Mouse (Mus musculus) ovary, adult 18-20 months (tissue): ENCODE data around the gene Chn1.
A peak's percentile ranks its signal among the peaks of the same experiment; 100 is the strongest.
"Not testable (repeated sequence)": the region's sequence is repeated elsewhere in the genome, so short reads cannot be mapped to it uniquely, and the experiment has no call there.

Source experiments
- DNase-seq: peaks from one replicate; pipeline ENCODE4 v3.0.0; 2022; ENCODE audit warnings: low spot score, mixed read lengths

Gene Chn1

DNA sequence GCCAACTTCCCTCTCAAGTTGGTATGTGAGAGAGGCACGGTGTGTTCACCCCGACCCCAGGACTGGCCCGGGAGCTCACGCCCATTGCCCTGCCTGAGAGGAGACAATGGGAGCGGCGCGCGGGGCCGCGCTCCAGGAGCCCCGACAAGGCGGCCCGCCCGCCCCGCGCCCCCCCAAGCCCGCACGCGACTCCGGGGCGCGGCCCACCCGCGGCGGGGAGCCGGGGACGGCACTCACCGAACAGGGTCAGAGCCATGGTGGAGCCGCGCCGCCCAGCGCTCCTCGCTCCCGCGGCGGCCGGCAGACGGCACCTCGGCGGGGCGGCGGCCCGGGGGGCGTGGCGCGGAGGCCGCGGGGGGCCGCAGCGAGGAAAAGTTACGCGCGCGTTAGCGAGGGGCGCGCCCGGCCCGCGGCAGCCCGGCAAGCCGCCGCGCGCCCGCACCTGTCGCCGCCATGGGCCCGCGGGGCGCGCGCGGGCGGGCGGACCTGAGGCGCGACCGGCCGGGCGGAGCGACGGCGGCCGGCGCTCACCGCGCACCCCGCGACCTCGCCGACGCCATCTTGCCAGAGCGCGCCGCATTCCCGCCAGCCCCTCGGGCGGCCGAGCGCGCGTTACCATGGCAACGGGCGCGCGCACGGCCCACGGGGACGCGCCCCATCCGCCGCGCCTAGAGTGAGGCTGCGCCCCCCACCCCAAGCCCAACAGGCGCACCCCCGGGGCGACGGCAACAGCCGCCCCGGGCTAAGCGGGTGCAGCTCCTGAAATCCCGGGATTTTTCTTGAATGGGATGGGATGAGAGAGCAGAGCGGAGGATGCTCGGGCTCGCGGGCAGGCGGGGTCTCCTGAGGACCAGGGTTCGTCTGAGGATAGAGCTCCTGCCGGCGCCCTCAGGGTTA, at the start of gene Chn1:
Gene Chn1 (minus strand): TSS at position 561 of the 897 bp plus-strand sequence.
- DNase-seq = peak; percentile 40

DNA sequence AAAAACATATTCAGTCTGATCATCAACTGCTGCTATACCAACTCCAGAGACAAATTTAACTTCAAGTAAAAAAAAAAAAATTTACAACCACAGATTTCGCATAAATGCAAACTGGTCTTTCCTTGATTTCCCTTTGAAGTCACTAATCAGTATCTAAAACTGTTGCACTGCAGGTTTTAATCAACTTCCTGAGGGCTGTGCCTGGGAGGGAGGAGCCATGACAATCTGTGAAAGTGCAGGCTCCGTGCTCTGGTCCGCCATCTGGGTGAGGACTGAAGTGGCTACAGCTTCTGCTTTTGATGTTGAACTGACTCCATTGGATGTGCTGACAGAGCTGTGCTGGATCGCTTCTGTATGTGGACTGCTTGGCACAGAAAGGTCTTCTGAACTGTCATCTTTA, 43.6 kb upstream of the Chn1 start:
- DNase-seq = no peak

GRCm38 (mm10) chr2:73807609-73808008, 32.5 kb upstream of the Chn1 start:
- DNase-seq = no peak

GRCm38 (mm10) chr2:73800127-73800526, 25.0 kb upstream of the Chn1 start:
- DNase-seq = not testable (repeated sequence)

DNA sequence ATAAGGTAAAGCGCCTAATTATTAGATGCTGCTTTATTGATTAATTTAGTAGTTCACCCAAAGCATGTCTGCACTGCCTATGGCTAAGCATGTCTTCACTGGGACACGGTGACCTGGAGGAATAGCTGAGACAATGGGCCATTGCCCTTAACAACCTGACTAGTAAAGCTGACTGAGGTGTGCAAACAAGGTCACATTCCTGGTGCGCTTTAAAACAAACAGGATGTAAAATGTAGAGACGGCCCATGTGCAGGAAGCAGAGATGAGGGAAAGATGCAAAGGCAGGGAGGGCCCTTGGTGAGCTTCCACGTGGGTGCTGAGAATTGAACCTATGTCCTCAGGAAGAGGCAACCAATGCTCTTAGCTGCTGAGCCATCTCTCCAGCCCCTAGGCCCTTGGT, 23.6 kb upstream of the Chn1 start:
- no peak for DNase-seq

DNA sequence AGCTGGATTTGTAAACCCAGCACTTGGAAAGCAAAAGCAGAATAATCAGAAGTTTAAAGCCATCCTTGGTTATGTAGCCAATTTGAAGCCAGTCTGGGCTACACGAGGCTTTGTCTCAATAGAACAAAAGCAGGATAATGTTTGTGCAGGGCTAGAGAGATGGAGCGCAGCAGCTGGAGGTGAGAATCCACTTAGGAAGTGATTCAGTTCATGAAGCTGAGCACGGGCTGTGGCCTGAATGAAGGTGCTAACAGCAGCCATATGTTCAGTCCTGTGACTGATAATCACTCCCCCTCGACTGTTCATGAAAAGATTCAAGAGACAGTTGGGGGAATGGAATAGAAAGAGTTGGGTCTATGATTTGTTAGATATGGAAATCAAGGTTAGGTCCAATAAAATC, 23.0 kb upstream of the Chn1 start:
- DNase-seq = no peak

DNA sequence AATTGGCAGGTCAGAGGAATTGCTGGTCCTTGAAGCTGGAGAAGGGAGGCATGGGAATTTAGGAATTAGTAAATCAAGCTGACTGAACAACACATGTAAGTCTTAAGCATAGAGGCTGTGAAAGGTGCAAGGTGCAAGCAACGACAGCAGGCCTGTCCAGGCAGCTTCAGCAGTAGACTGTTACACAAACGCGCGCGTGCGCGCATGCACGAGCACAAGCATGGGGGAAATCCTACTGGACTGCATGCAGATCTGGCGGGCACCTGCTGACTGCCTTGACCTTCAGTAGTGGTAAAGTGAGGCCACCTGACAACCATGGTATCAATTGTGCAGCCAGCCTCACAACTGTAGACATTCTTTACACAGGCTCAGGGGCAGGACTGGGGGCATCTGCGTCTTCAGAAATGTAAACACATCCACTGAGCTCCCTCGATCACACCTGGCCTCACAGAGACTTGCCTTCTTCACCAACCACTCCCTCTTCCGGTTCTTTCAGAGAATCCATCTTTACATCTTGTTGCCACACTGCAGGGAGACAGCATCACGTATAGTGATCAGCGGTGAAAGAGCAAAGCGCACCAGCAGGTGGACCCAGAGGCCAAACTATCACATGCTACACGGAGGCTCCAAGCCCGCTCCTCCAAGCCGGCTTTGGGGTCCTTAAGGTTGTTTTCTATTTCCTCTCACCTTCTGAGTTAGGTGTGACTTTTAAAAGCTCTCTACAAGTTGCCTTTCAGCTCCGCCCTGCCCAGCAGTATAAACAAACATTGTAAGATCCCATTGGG, 16.9 kb upstream of the Chn1 start:
- no peak for DNase-seq

DNA sequence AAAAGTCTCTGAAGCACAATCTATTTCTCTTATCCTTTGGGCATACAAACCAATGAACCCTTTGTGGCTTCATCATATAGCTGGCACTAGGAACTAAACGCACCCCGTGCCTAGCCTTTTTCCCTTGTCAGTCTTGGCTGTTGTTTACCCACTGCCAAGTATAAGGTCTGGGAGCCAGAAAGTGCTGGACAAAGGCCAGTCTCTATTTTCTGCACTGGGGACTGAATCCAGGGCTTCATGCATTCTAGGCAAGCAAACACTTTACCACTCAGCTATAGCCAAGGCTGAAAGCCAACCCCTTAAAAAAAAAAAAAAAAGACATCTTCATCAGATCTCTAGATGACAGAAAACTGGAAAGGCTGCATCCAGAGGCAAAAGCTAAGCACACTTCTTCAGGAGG, 15.2 kb upstream of the Chn1 start:
- DNase-seq = no peak

- no peak for DNase-seq
These were observed 13.2 kb upstream of the Chn1 start for GRCm38 (mm10) chr2:73788395-73788794.

DNA sequence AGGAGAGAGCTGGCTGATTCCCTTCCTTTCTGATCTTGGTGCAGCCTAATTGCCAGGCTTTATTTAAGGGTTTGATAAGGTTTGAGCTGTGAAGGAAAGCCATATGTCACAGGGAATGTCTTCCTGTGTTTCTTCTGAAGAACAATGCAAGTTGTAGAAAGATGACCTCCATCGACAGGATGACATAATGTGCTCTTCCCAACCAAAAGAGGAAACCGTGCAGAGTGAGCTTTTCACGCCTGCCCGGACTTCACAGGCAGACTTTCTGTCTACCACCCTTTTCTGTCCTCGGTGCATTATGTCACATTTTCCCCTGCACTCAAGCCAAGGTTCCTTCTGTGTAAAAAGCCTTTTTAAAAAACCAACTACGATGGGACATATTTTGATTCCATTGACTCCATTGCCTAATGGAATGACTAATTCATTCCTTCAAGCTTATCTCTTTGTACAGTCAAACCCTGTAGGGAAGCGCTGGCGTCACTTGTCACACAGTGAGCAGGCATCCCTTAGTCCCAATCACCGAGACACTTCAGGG, 7.3 kb upstream of the Chn1 start:
- no peak for DNase-seq

- DNase-seq = no peak
These were observed 5.3 kb upstream of the Chn1 start for GRCm38 (mm10) chr2:73780321-73781010.

DNA sequence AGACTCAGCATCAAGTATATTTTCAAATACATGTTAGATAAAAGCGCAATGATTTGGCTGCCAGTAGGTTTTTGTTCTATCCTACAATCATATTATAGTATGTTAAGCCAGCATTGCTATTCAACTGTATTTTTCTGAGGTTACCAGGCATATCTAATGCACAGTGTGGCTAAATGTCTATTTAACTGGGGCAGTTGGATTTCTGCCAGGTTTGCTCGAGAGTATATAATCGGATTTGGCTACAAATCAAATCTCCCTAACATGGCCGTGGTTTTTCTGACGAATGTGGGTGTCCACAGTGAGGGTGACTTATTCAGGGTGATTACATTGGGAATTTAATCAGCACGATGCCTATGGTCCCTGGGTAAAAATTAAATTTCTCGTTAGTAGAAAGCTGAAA, 4.7 kb upstream of the Chn1 start:
- DNase-seq = no peak

- DNase-seq = no peak
These were observed 4.0 kb upstream of the Chn1 start for GRCm38 (mm10) chr2:73779016-73779595.

DNA sequence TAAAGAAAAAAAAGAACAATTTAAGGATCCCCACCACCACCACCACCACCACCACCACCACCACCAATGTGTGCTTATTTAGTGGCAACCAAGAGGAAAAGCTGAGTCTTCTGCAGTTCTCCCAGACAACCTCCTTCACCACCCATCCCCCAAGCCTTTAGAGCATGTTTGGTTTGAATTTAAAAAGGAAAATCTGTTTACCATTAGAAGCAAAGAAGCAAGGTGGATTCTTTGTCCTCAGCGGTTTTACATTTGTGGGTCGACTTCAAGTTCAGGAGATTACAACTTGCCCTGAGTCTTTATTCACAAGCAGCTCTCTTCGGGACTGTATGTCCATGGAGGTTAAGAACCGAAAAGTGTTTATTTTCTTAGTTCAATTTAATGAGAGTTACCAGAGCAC, 1.8 kb upstream of the Chn1 start:
- no peak for DNase-seq

DNA sequence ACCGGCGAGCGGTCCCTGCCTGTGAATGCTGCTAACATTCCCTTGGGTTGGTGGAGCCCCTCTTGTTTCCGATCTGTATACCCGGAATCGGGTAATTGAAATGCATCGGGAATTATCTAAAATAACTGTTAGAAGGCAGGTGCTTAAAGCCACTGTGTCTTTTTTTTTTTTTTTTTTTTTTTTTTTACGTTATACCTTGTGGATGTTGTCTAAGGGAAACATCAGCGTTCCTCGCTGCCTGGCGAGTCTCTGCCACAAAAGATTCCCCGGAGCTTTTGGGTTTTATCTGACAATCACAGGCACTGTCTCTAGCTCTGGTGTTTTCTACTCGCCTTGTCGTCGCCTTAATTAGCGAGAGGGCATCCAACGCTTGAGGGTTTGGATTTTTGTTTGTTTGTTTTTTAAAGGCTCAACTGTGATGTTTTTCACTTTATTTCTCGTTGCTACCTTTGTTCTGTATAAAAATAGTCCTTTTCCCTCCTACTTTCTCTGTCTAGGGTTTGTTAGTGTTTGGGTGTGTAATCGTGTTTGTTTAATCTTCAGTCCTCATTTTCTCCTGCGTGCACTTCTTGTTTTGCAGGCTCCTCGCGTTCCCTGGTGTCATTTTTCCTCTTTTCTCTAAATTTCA, 651 bp upstream of the Chn1 start:
- DNase-seq = no peak

DNA sequence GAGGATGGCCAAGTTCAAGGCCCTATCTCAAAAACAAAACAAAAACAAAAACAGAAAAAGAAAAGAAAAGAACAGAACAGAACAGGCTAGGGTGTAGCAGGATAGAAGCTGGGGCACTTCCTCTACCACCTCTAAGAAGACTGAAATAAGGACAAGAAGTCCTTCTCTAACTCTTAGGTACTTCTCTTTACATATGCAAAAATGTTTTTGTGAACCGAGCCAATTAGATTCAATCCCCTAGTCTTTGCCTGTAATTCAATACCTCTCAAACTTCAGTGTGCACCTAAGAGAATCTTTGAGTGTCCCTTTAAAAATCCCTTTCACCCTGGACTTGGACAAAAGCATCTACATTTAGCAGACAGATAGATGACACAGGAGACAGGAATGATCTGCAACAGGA, 2.2 kb downstream of the Chn1 start:
- no peak for DNase-seq

- no peak for DNase-seq
These were observed 6.5 kb downstream of the Chn1 start for GRCm38 (mm10) chr2:73768669-73769068.

DNA sequence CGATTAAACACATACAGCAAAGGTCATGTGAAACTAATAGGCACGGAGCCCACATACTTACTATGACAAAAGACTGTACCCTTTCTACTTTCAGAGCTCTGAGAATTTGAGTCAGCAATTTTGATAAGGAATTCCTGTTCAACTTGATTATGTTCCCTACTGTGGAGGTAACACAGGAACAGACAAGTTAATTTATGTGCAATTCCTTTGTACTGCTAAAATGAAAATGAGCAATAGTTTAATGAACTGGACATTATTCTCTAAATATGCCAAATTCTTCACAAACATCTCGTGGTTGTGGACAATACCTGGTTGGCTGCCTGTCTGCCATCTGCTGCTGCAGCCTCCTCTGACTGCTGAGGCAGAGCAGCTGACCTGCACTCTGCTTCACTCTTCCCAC, 11.6 kb downstream of the Chn1 start:
- no peak for DNase-seq

GRCm38 (mm10) chr2:73759899-73760298, 15.2 kb downstream of the Chn1 start:
- no peak for DNase-seq

- DNase-seq = no peak
These were observed 16.1 kb downstream of the Chn1 start for GRCm38 (mm10) chr2:73759027-73759426.

- no peak for DNase-seq
These were observed 27.8 kb downstream of the Chn1 start for GRCm38 (mm10) chr2:73747297-73747696.

DNA sequence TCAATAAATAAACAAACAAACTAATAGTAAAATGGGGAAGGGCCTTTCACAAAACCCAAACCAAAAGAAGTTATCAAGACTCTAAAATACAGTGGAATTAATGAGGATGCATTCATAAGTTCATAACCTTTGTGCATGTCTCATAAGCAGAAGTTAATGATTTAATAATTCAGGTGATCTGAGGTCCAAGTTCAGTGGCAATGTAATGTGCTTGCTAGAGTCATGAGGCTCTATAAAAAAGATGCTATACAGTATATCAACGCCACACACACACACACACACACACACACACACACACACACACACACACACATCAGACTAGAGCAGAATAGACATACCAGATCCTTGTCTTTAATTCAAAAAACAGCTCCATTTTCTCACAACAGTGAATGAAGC, 28.8 kb downstream of the Chn1 start:
- DNase-seq = no peak
